Mouse (Mus musculus) kidney, postnatal 0 days (tissue): Measurements from ENCODE around the gene Mmp14. TPM values are rescaled to one million over a fixed set of nuclear protein-coding genes. Genes with fewer than 3 reads are reported as not detected.

ENCODE experiments used
- ATAC-seq: fragments of 200-750 bp; cut with Nextera tagmentation; replicated peaks from 2 replicates; pipeline ENCODE4 v1.8.0; 2017; ENCODE audit warnings: low read depth, moderate number of reproducible peaks, moderate TSS enrichment, moderate library complexity; ENCODE audit not compliant: low FRiP score
- DNase-seq: peaks from one replicate; pipeline ENCODE4 v3.0.0-alpha.2; 2016; ENCODE audit warnings: low spot score
- H3K27ac ChIP-seq: fragments of 300-500 bp; sonication (generic); 2 replicates; pipeline ENCODE4 v1.5.1; 2014; ENCODE audit warnings: mild to moderate bottlenecking
- H3K27me3 ChIP-seq: fragments of 300-500 bp; sonication (generic); 2 replicates; pipeline ENCODE4 v1.6.1; 2014; ENCODE audit warnings: low read length, mixed read lengths; ENCODE audit not compliant: insufficient read depth
- H3K36me3 ChIP-seq: fragments of 300-500 bp; sonication (generic); 2 replicates; pipeline ENCODE4 v1.6.1; 2014; ENCODE audit warnings: low read length, mixed read lengths; ENCODE audit not compliant: insufficient read depth
- H3K4me1 ChIP-seq: fragments of 300-500 bp; sonication (generic); replicated peaks from 2 replicates; pipeline ENCODE4 v1.6.1; 2014; ENCODE audit warnings: antibody characterized with exemption, low read length, mixed read lengths; ENCODE audit not compliant: insufficient read depth
- H3K4me2 ChIP-seq: fragments of 300-500 bp; sonication (generic); 2 replicates; pipeline ENCODE4 v1.6.1; 2014; ENCODE audit warnings: mild to moderate bottlenecking, low read length, moderate library complexity, mixed read lengths
- H3K4me3 ChIP-seq: fragments of 300-500 bp; sonication (generic); replicated peaks from 2 replicates; pipeline ENCODE4 v1.5.1; 2014; ENCODE audit warnings: low read depth, low read length
- H3K9ac ChIP-seq: fragments of 300-500 bp; sonication (generic); 2 replicates; pipeline ENCODE4 v1.6.1; 2014; ENCODE audit warnings: low read depth, low read length
- H3K9me3 ChIP-seq: fragments of 300-500 bp; sonication (generic); replicated peaks from 2 replicates; pipeline ENCODE4 v1.6.1; 2016; ENCODE audit warnings: low read length, inconsistent platforms, mixed read lengths
- CTCF ChIP-seq: IDR thresholded peaks from 2 replicates; pipeline ENCODE4 v1.5.1; 2016; ENCODE audit warnings: antibody characterized with exemption, low read depth, mild to moderate bottlenecking, moderate library complexity
- WGBS: fragments of 180-500 bp; shearing (Covaris S2); extraction: QIAGEN DNeasy Blood & Tissue Kit; methylation state at CpG from one replicate; pipeline ENCODE4 v1.1.7; 2014; 5-methylcytosine and 5-hydroxymethylcytosine counted together
- polyA plus RNA-seq: library from polyadenylated mRNA; unstranded; fragments of >200 nt; fragmentation: Nextera tagmentation; extraction: Ambion mirVana; gene quantifications from 2 replicates; pipeline ENCODE4 v1.2.1, GENCODE M21; 2015

Mmp14 gene
- polyA plus RNA-seq, 1 experiment from 2014 or later: 107 TPM

DNA sequence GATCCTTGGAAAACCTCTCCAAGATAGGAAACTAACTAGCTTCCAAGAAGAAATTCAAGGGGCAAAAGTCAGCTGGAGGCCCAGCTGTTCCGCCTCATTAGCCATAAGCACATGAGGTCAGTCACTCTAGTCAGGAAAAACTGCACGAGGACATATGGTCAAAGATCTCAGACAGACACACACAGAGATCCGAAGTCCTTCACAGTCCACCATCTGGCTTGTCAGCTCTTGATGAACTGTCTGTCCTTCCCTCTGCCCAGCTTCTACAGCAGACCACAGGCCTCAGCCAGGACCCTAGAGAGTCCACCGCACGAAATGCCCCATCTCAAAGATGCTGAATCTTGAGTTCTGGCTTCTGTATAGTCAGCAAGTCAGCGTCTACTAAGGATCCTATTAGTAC, 43.9 kb upstream of the Mmp14 start:
- Histone ChIP-seq H3K4me3 (no peak overlapping the region), H3K4me2 (no peak overlapping the region), H3K4me1 (peaks cover 25% of the 10 kb centered on the region), H3K9ac (no peak overlapping the region), H3K27ac (peak overlapping the region; percentile 68; the same call in 1 of the 2 replicates), H3K36me3 (no peaks in the 10 kb centered on the region), H3K9me3 (no peaks in the 10 kb centered on the region), H3K27me3 (no peaks in the 10 kb centered on the region)
- peak; percentile 79 for DNase-seq
- no peak for TF ChIP-seq CTCF
- WGBS: 30% methylated on average over 6 of the region's 6 CpGs
- peak; percentile 88 for ATAC-seq

DNA sequence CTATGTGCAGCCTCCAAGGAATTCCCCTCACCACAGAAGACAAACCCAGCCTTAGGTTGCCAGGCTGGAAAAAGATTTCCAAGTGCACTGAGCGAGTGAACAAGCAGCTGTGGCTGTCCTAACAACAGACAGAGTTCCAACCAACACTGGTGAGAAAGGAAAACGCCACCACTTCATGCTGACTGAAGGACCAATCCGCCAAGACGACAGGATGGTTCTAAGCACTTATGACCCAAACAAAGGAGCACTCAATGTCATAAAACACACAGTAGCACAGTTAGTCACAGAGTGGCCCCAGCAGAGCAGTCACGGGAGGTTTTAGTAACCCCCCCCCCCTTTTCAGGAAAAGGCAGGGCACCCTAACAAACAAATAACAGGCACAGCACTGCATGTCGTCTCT, 40.6 kb upstream of the Mmp14 start:
- Histone ChIP-seq H3K9me3 (no peaks in the 10 kb centered on the region), H3K36me3 (no peaks in the 10 kb centered on the region), H3K4me3 (no peak overlapping the region), H3K4me1 (peaks cover 13% of the 10 kb centered on the region), H3K9ac (no peak overlapping the region), H3K4me2 (no peak overlapping the region), H3K27me3 (no peaks in the 10 kb centered on the region), H3K27ac (no peak overlapping the region)
- 52% methylated on average over 6 of the region's 6 CpGs for WGBS
- TF ChIP-seq CTCF: no peak
- ATAC-seq: no peak
- no peak for DNase-seq

GRCm38 (mm10) chr14:54393794-54394193, 37.6 kb upstream of the Mmp14 start:
- DNase-seq (no peak), ATAC-seq (no peak)
- Histone ChIP-seq H3K4me3 (no peak overlapping the region), H3K9ac (no peak overlapping the region), H3K36me3 (no peaks in the 10 kb centered on the region), H3K27me3 (no peaks in the 10 kb centered on the region), H3K4me2 (no peak overlapping the region), H3K27ac (no peak overlapping the region), H3K4me1 (peaks cover 6% of the 10 kb centered on the region; the same call in 1 of the 2 replicates), H3K9me3 (no peaks in the 10 kb centered on the region)
- 79% methylated on average over 3 of the region's 3 CpGs for whole genome bisulfite sequencing
- TF ChIP-seq CTCF: no peak

- no peak for ATAC-seq
- Histone ChIP-seq H3K9me3 (no peaks in the 10 kb centered on the region), H3K4me2 (no peak overlapping the region)
These were observed 37.1 kb upstream of the Mmp14 start for GRCm38 (mm10) chr14:54394309-54394708.

GRCm38 (mm10) chr14:54396685-54397084, 34.7 kb upstream of the Mmp14 start:
- no peak overlapping the region for H3K4me2 ChIP-seq
- ATAC-seq (no peak), DNase-seq (no peak)
- H3K27ac ChIP-seq: no peak overlapping the region
- no peak overlapping the region for H3K9ac ChIP-seq
- peaks cover 10% of the 10 kb centered on the region; the same call in 1 of the 2 replicates for H3K4me1 ChIP-seq
- WGBS: 65% methylated on average over 7 of the region's 7 CpGs
- H3K4me3 ChIP-seq: no peak overlapping the region
- no peaks in the 10 kb centered on the region for H3K9me3 ChIP-seq
- no peaks in the 10 kb centered on the region for H3K27me3 ChIP-seq
- no peaks in the 10 kb centered on the region for H3K36me3 ChIP-seq
- TF ChIP-seq CTCF: no peak

More at GRCm38 (mm10) chr14:54394309-54394708, 37.1 kb upstream of the Mmp14 start:
- no peak for TF ChIP-seq CTCF
- peaks cover 10% of the 10 kb centered on the region; the same call in 1 of the 2 replicates for H3K4me1 ChIP-seq
- DNase-seq: no peak
- H3K27me3 ChIP-seq: no peaks in the 10 kb centered on the region
- no peak overlapping the region for H3K4me3 ChIP-seq
- H3K36me3 ChIP-seq: no peaks in the 10 kb centered on the region
- no peak overlapping the region for H3K9ac ChIP-seq
- no peak overlapping the region for H3K27ac ChIP-seq

- H3K36me3 ChIP-seq: no peaks in the 10 kb centered on the region
- no peak overlapping the region for H3K4me3 ChIP-seq
- ATAC-seq (no peak), DNase-seq (no peak)
- H3K27ac ChIP-seq: no peak overlapping the region
- peaks cover 10% of the 10 kb centered on the region; the same call in 1 of the 2 replicates for H3K4me1 ChIP-seq
- H3K4me2 ChIP-seq: no peak overlapping the region
- no peaks in the 10 kb centered on the region for H3K27me3 ChIP-seq
- no peaks in the 10 kb centered on the region for H3K9me3 ChIP-seq
- H3K9ac ChIP-seq: no peak overlapping the region
- 51% methylated on average over 7 of the region's 7 CpGs for WGBS
- no peak for TF ChIP-seq CTCF
These were observed 33.4 kb upstream of the Mmp14 start for GRCm38 (mm10) chr14:54397872-54398527.

DNA sequence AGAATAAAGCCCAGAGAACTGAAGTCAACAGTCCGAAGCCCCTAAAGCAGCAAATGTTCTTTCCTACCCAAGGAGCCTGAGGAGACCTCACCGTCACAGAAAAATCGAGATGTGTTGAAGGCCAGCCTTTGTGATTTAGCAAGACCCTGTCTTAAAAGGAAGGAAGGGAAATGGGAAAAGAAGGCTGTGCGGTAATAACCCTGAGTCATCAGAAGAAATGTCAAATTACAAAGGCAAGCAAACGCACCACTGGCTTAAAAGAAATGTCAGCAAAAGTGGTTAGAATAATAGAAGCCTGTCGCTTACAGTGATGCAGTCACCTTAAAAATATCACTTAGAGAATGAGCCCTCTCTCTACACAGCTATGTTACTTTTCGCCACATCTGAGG, 32.9 kb upstream of the Mmp14 start:
- no peak for TF ChIP-seq CTCF
- no peaks in the 10 kb centered on the region for H3K36me3 ChIP-seq
- H3K27me3 ChIP-seq: no peaks in the 10 kb centered on the region
- peak overlapping the region; percentile 62 for H3K27ac ChIP-seq
- H3K4me3 ChIP-seq: no peak overlapping the region
- H3K9ac ChIP-seq: no peak overlapping the region
- no peak overlapping the region for H3K4me2 ChIP-seq
- ATAC-seq (no peak), DNase-seq (no peak)
- 26% methylated on average over 7 of the region's 7 CpGs for WGBS
- no peaks in the 10 kb centered on the region for H3K9me3 ChIP-seq
- peaks cover 10% of the 10 kb centered on the region; the same call in 1 of the 2 replicates for H3K4me1 ChIP-seq
